Mouse (Mus musculus) embryo, embryonic 11.5 days (tissue): ENCODE measurements around the gene Egflam.
A peak's percentile ranks its signal among the peaks of the same experiment; 100 is the strongest.

Experiments
- DNase-seq: peaks from one replicate; pipeline ENCODE4 v3.0.0-alpha.2; 2012; ENCODE audit warnings: low read depth, low spot score

Gene Egflam

GRCm38 (mm10) chr15:7180576-7180975 lies 217.6 kb downstream of the Egflam start:
- no peak for DNase-seq

- no peak for DNase-seq
Observed at GRCm38 (mm10) chr15:7173776-7174175, 224.4 kb downstream of the Egflam start.

- DNase-seq, result no peak
Observed at GRCm38 (mm10) chr15:7173346-7173745, 224.8 kb downstream of the Egflam start.

- no peak for DNase-seq
Observed at GRCm38 (mm10) chr15:7172875-7173274, 225.3 kb downstream of the Egflam start.

- peak; percentile 8 for DNase-seq
Observed at GRCm38 (mm10) chr15:7167906-7168532, 230.2 kb downstream of the Egflam start.

- DNase-seq, result no peak
Observed at GRCm38 (mm10) chr15:7167238-7167905, 230.8 kb downstream of the Egflam start.

- no peak for DNase-seq
Observed at GRCm38 (mm10) chr15:7166735-7167134, 231.5 kb downstream of the Egflam start.

GRCm38 (mm10) chr15:7163851-7164250 lies 234.3 kb downstream of the Egflam start:
- DNase-seq, result no peak

GRCm38 (mm10) chr15:7160321-7160720 lies 237.9 kb downstream of the Egflam start:
- DNase-seq, result no peak

- DNase-seq, result no peak
Observed at GRCm38 (mm10) chr15:7159869-7160268, 238.3 kb downstream of the Egflam start.

- DNase-seq, result no peak
Observed at GRCm38 (mm10) chr15:7157658-7158057, 240.5 kb downstream of the Egflam start.
